Mouse (Mus musculus): ENCODE data around the gene Immp2l. TPM values are rescaled to one million over a fixed set of nuclear protein-coding genes. Genes with fewer than 3 reads are reported as not detected.

The Immp2l gene
- total and polyA plus RNA-seq, 3 experiments, result 20.1 to 30.3 (median 23.1) TPM

DNA sequence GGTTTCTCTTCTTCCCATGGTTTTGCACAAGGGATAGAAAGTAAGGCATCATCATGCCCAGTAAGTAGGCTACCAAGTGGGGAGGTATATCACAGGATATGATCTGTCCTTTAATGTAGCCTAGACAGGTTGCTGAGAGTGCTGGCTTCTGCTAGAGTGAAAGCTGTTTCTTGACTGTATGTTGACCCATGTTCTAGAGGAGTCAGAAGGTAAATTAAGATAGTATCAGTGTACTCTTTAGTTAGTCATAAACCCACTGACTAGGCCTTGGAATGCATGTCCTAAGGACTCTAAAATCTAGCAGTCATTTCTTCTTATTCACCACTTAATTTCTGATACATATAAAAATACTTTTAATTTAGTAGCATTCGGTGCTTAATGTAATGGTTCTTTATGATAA lies 377.2 kb downstream of the Immp2l start:
- Histone ChIP-seq H3K27me3 (ENCODE audit: control insufficient read depth, insufficient read depth, low read length) (no peaks in the 10 kb centered on the region), H3K9ac (ENCODE audit: low read depth, low read length) (no peak overlapping the region), H3K27ac (no peak overlapping the region), H3K4me1 (ENCODE audit: control insufficient read depth, insufficient read depth, low read length) (no peaks in the 10 kb centered on the region), H3K4me3 (no peak overlapping the region), H3K36me3 (ENCODE audit: control insufficient read depth, insufficient read depth, low read length) (no peaks in the 10 kb centered on the region), H3K79me2 (replicated peaks; ENCODE audit: control insufficient read depth, insufficient read depth, low read length) (no peaks in the 10 kb centered on the region)
- no peak for DNase-seq
- TF ChIP-seq EP300 (IDR thresholded peaks at IDR 0.05; ENCODE audit: insufficient read depth, low read depth, low read length), result no peak
- no peak for TF ChIP-seq POLR2A (IDR thresholded peaks at IDR 0.05; ENCODE audit: insufficient read depth, low read depth, low read length)
- TF ChIP-seq CTCF (IDR thresholded peaks at IDR 0.05), result no peak
- WGBS, result 94% methylated on average over 1 of the region's 1 CpGs
- intact Hi-C loops (cut with DNase I), result no loop called here

DNA sequence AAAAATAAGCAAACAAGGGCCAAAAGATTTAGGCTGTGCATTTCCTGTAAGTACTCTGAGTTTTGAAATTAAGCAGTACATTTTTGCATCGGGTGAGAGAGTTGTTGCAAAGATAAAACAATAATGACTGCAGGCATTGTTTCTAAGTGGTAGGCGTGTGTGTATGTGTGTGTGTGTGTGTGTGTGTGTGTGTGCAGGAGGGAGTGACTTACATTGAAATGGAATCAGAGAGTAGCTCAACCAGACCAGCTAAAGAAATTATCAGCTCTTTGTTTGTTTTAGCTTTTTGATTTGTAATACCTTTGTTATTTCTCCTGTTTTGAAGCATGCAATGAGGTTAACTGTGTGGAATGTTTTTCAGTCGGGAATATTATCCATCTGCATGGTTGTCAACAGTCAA lies 378.0 kb downstream of the Immp2l start:
- no peaks in the 10 kb centered on the region for H3K27me3 ChIP-seq (ENCODE audit: control insufficient read depth, insufficient read depth, low read length)
- H3K36me3 ChIP-seq (ENCODE audit: control insufficient read depth, insufficient read depth, low read length), result no peaks in the 10 kb centered on the region
- intact Hi-C loops (cut with DNase I), result no loop called here
- no peak overlapping the region for H3K4me3 ChIP-seq
- no peaks in the 10 kb centered on the region for H3K79me2 ChIP-seq (replicated peaks; ENCODE audit: control insufficient read depth, insufficient read depth, low read length)
- DNase-seq, result no peak
- no peak overlapping the region for H3K27ac ChIP-seq
- WGBS, result 26% methylated on average over 3 of the region's 3 CpGs
- TF ChIP-seq POLR2A (IDR thresholded peaks at IDR 0.05; ENCODE audit: insufficient read depth, low read depth, low read length) (no peak), EP300 (IDR thresholded peaks at IDR 0.05; ENCODE audit: insufficient read depth, low read depth, low read length) (no peak), CTCF (IDR thresholded peaks at IDR 0.05) (no peak)
- H3K9ac ChIP-seq (ENCODE audit: low read depth, low read length), result no peak overlapping the region
- no peaks in the 10 kb centered on the region for H3K4me1 ChIP-seq (ENCODE audit: control insufficient read depth, insufficient read depth, low read length)

DNA sequence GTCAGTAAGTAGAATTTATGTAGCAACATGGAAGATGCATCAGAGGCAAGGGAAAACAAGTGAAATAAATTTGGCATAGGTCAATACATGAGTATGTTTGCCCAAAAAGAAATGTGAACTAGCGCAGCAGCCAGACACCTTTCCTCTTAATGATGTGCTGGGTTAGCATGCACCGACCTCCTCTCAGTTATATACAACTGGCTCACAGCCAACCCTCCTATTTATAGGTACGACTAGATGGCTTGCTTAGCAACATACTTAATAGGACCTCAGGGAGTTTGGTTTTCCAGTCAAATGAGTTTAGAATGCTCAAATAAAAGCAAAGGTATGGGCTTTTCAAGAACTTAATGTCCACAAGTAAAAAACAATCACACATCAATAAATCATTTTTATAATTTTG lies 385.5 kb downstream of the Immp2l start:
- Histone ChIP-seq H3K79me2 (replicated peaks; ENCODE audit: control insufficient read depth, insufficient read depth, low read length) (no peaks in the 10 kb centered on the region), H3K27ac (no peak overlapping the region), H3K9ac (ENCODE audit: low read depth, low read length) (no peak overlapping the region), H3K4me1 (ENCODE audit: control insufficient read depth, insufficient read depth, low read length) (no peaks in the 10 kb centered on the region), H3K27me3 (ENCODE audit: control insufficient read depth, insufficient read depth, low read length) (no peaks in the 10 kb centered on the region), H3K36me3 (ENCODE audit: control insufficient read depth, insufficient read depth, low read length) (no peaks in the 10 kb centered on the region), H3K4me3 (no peak overlapping the region)
- no peak for DNase-seq
- no peak for TF ChIP-seq EP300 (IDR thresholded peaks at IDR 0.05; ENCODE audit: insufficient read depth, low read depth, low read length)
- no peak for TF ChIP-seq CTCF (IDR thresholded peaks at IDR 0.05)
- TF ChIP-seq POLR2A (IDR thresholded peaks at IDR 0.05; ENCODE audit: insufficient read depth, low read depth, low read length), result no peak
- WGBS, result 33% methylated on average over 3 of the region's 3 CpGs
- intact Hi-C loops (cut with DNase I), result no loop called here

DNA sequence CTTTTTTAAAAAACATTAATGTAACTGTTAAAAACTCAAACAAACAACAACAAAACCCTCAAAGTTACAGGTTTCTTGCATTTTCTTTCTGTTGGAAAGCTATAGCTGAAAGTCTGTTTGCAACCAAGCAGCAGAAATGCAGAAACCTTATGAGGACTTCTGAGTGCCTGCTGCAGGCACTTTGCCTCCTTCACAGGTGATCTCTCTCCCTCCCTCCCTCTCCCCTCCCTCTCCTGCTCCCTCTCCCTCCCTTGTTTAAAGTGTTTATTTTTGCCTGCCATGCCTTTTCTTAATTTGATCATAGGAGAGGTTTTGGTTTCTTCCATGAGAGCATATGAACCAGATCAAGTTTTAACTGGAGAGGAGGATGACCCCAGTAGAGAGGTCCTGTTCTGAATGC lies 392.7 kb downstream of the Immp2l start:
- Histone ChIP-seq H3K27me3 (ENCODE audit: control insufficient read depth, insufficient read depth, low read length) (no peaks in the 10 kb centered on the region), H3K79me2 (replicated peaks; ENCODE audit: control insufficient read depth, insufficient read depth, low read length) (no peaks in the 10 kb centered on the region), H3K4me1 (ENCODE audit: control insufficient read depth, insufficient read depth, low read length) (no peaks in the 10 kb centered on the region), H3K9ac (ENCODE audit: low read depth, low read length) (no peak overlapping the region), H3K4me3 (no peak overlapping the region), H3K36me3 (ENCODE audit: control insufficient read depth, insufficient read depth, low read length) (no peaks in the 10 kb centered on the region), H3K27ac (no peak overlapping the region)
- intact Hi-C loops (cut with DNase I), result no loop called here
- TF ChIP-seq POLR2A (IDR thresholded peaks at IDR 0.05; ENCODE audit: insufficient read depth, low read depth, low read length) (no peak), CTCF (IDR thresholded peaks at IDR 0.05) (no peak), EP300 (IDR thresholded peaks at IDR 0.05; ENCODE audit: insufficient read depth, low read depth, low read length) (no peak)
- no peak for DNase-seq

DNA sequence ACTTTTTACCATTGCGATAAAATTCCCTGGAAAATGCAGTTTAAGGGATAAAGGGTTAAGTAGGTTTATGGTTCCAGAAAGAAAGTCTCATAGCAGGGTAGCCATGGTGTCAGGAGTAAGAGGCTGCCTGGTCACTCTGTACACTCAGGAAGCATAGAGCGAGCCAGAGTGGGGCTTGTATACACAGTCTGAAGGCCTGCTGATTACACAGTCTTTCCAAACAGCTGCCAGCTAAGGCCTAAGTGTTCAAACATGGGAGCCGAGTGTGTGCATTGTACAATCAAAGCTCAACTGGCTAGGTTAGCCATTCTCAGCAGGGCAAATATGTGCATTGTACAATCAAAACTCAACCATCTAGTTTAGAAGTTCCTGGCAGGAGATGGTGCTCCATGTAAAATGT lies 393.2 kb downstream of the Immp2l start:
- Histone ChIP-seq H3K4me1 (ENCODE audit: control insufficient read depth, insufficient read depth, low read length) (no peaks in the 10 kb centered on the region), H3K27ac (no peak overlapping the region), H3K79me2 (replicated peaks; ENCODE audit: control insufficient read depth, insufficient read depth, low read length) (no peaks in the 10 kb centered on the region), H3K9ac (ENCODE audit: low read depth, low read length) (no peak overlapping the region), H3K27me3 (ENCODE audit: control insufficient read depth, insufficient read depth, low read length) (no peaks in the 10 kb centered on the region), H3K36me3 (ENCODE audit: control insufficient read depth, insufficient read depth, low read length) (no peaks in the 10 kb centered on the region), H3K4me3 (no peak overlapping the region)
- no peak for DNase-seq
- TF ChIP-seq EP300 (IDR thresholded peaks at IDR 0.05; ENCODE audit: insufficient read depth, low read depth, low read length), result no peak
- no peak for TF ChIP-seq CTCF (IDR thresholded peaks at IDR 0.05)
- TF ChIP-seq POLR2A (IDR thresholded peaks at IDR 0.05; ENCODE audit: insufficient read depth, low read depth, low read length), result no peak
- WGBS, result 57% methylated on average over 3 of the region's 3 CpGs
- intact Hi-C loops (cut with DNase I), result no loop called here

DNA sequence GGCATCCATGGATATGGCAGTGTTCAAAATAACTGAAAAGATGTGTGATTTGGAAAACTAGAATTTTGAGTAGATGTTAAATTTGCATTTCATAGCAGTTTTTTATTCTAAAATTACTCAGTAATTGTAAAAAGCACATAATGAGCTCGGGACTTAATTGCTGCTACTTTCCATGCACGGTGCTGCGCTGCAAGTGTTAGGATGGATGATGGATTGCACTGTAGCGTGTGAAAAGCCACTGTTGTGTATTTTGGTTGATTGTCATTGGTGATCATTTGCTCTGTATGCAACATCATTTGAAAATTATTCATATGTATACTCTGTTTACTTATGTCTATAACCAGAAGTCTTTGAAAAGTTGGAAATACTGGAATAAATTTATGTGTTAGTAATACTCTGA lies 394.1 kb downstream of the Immp2l start:
- intact Hi-C loops (cut with DNase I), result no loop called here
- Histone ChIP-seq H3K9ac (ENCODE audit: low read depth, low read length) (no peak overlapping the region), H3K4me3 (no peak overlapping the region), H3K36me3 (ENCODE audit: control insufficient read depth, insufficient read depth, low read length) (no peaks in the 10 kb centered on the region), H3K4me1 (ENCODE audit: control insufficient read depth, insufficient read depth, low read length) (no peaks in the 10 kb centered on the region), H3K27ac (no peak overlapping the region), H3K79me2 (replicated peaks; ENCODE audit: control insufficient read depth, insufficient read depth, low read length) (no peaks in the 10 kb centered on the region), H3K27me3 (ENCODE audit: control insufficient read depth, insufficient read depth, low read length) (no peaks in the 10 kb centered on the region)
- WGBS, result 94% methylated on average over 4 of the region's 4 CpGs
- TF ChIP-seq CTCF (IDR thresholded peaks at IDR 0.05) (no peak), EP300 (IDR thresholded peaks at IDR 0.05; ENCODE audit: insufficient read depth, low read depth, low read length) (no peak), POLR2A (IDR thresholded peaks at IDR 0.05; ENCODE audit: insufficient read depth, low read depth, low read length) (no peak)
- no peak for DNase-seq

Measured in heart, adult 2 months (tissue).